Mouse (Mus musculus) midbrain, embryonic 11.5 days (tissue): Measurements from ENCODE around the gene Slc4a2. TPM values are rescaled to one million over a fixed set of nuclear protein-coding genes. Genes with fewer than 3 reads are reported as not detected.
A peak's percentile ranks its signal among the peaks of the same experiment; 100 is the strongest.

Experiments
- ATAC-seq: fragments of 200-750 bp; cut with Nextera tagmentation; 2 replicates; pipeline ENCODE4 v1.8.0; 2017; ENCODE audit warnings: moderate TSS enrichment, moderate library complexity; ENCODE audit not compliant: low FRiP score
- DNase-seq: peaks from one replicate; pipeline ENCODE4 v3.0.0; 2015; ENCODE audit warnings: low spot score; ENCODE audit errors: missing footprints
- H3K27ac ChIP-seq: fragments of 300-500 bp; sonication (generic); 2 replicates; pipeline ENCODE4 v1.5.1; 2014; ENCODE audit warnings: low read depth, low read length
- H3K27me3 ChIP-seq: fragments of 300-500 bp; sonication (generic); 2 replicates; pipeline ENCODE4 v1.6.1; 2014; ENCODE audit warnings: mild to moderate bottlenecking, low read length, moderate library complexity, mixed read lengths; ENCODE audit not compliant: control insufficient read depth, insufficient read depth
- H3K36me3 ChIP-seq: fragments of 300-500 bp; sonication (generic); 2 replicates; pipeline ENCODE4 v1.6.1; 2014; ENCODE audit warnings: mild to moderate bottlenecking, low read length, moderate library complexity, mixed read lengths; ENCODE audit not compliant: control insufficient read depth, insufficient read depth
- H3K4me1 ChIP-seq: fragments of 300-500 bp; sonication (generic); 2 replicates; pipeline ENCODE4 v1.6.1; 2014; ENCODE audit warnings: low read length; ENCODE audit not compliant: control insufficient read depth, insufficient read depth
- H3K4me2 ChIP-seq: fragments of 300-500 bp; sonication (generic); 2 replicates; pipeline ENCODE4 v1.6.1; 2014; ENCODE audit warnings: mild to moderate bottlenecking, moderate library complexity
- H3K4me3 ChIP-seq: fragments of 300-500 bp; sonication (generic); 2 replicates; pipeline ENCODE4 v1.5.1; 2014; ENCODE audit warnings: low read depth, low read length
- H3K9ac ChIP-seq: fragments of 300-500 bp; sonication (generic); 2 replicates; pipeline ENCODE4 v1.6.1; 2014; ENCODE audit warnings: low read length
- H3K9me3 ChIP-seq: fragments of 300-500 bp; sonication (generic); 2 replicates; pipeline ENCODE4 v1.6.1; 2016; ENCODE audit warnings: low read length; ENCODE audit not compliant: control insufficient read depth
- WGBS: fragments of 180-500 bp; shearing (Covaris S2); extraction: QIAGEN DNeasy Blood & Tissue Kit; methylation state at CpG from one replicate; pipeline ENCODE4 v1.1.7; 2014; 5-methylcytosine and 5-hydroxymethylcytosine counted together
- polyA plus RNA-seq: library from polyadenylated mRNA; unstranded; fragments of >200 nt; fragmentation: Nextera tagmentation; extraction: Ambion mirVana; gene quantifications from 2 replicates; pipeline ENCODE4 v1.2.1, GENCODE M21; 2014

Gene Slc4a2
- polyA plus RNA-seq, 1 experiment from 2014 or later, result 21.5 TPM

DNA sequence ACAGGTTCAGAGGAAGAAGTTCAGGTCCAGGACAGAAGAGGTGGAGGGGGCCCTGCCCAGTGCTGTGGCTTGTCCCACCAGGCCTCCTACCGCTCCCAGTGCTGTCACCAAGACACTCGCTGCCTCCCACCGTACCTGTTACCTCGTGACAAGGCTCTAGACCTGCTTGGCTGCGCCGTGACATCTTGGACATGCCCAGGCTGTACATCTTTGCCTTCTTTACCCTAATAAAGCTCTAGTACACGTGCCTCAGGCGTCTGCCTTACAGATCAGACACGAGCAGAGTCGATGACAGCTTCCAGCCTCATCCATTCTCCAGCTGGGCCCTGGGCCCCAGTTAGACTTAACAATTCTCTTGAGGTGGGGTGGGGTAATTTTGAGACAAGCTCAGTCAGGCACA is 6.0 kb upstream of the Slc4a2 start:
- Histone ChIP-seq H3K9me3 (no peaks in the 10 kb centered on the region), H3K4me2 (no peak overlapping the region), H3K27ac (no peak overlapping the region), H3K4me3 (no peak overlapping the region), H3K9ac (no peak overlapping the region), H3K27me3 (no peaks in the 10 kb centered on the region), H3K4me1 (peaks cover 1% of the 10 kb centered on the region), H3K36me3 (peaks cover 7% of the 10 kb centered on the region)
- ATAC-seq, result no peak
- WGBS, result 88% methylated on average over 10 of the region's 10 CpGs
- no peak for DNase-seq

DNA sequence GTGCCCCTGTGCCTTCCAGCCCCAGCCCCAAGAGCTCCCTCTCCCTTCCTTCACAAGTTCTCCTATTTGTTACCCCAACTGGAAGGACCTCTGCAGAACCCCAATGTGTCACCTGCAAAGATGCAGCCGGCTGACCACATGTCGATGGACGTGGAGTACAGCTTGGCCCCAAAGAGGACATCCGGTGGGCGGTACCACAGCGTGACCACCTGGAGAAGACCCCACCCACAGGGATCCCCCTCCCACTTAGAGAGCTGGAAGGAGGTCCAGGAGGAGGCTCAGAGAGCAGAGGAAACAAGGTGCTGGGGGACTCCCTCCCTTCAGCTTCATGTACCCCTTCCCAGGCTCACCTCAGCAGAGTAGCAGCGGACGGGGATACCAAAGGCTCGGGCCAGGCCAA is 3.3 kb upstream of the Slc4a2 start:
- H3K4me3 ChIP-seq, result no peak overlapping the region

DNA sequence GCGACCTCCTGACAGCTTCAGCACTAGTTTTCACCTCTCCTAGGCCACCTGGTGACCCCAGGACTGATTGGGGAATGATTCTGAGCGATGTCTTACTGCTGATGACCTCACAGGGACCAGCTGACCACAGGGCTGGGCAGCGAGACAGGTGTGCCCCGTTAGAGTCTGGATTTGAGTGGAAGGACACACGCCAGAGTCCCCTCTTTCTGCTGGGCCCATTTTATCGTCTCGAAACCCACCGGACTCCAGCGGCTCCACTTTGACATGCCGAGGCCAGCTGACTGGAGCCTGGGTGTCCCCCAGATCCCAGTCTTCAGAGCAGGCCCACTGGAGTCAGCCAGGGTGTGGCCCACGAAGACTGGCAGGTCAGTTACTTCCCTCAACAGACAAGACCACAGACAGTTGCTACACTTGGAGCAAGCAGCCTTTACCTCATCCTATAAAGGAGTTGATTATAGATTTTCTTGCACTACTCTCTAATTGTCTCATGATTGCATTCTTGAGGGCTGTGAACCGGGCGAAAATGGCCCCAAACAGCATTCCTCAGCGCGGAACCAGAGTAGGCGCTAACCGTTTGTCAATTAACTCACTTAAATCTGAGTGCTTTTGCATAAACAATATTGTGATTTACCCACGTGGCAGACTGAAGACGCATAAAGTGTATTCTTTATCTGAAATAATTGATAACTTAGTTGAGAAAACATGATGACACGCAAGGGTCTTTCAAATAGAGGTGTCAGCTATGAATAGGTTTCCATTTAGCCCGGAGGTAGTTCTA is 556 bp downstream of the Slc4a2 start:
- Histone ChIP-seq H3K4me1 (peaks cover 49% of the 10 kb centered on the region), H3K4me3 (peak overlapping the region; percentile 59), H3K9ac (peak overlapping the region; percentile 76), H3K27me3 (no peaks in the 10 kb centered on the region), H3K9me3 (no peaks in the 10 kb centered on the region), H3K36me3 (peaks cover 2% of the 10 kb centered on the region; the same call in 1 of the 2 replicates), H3K4me2 (peak overlapping the region; percentile 79), H3K27ac (peak overlapping the region; percentile 72)
- DNase-seq (no peak), ATAC-seq (no peak)
- WGBS, result 17% methylated on average over 21 of the region's 21 CpGs

More for the DNA sequence above, 3.3 kb upstream of the Slc4a2 start:
- Histone ChIP-seq H3K9me3 (no peaks in the 10 kb centered on the region), H3K27ac (no peak overlapping the region), H3K36me3 (peaks cover 7% of the 10 kb centered on the region), H3K9ac (no peak overlapping the region), H3K27me3 (no peaks in the 10 kb centered on the region), H3K4me1 (peaks cover 16% of the 10 kb centered on the region), H3K4me2 (no peak overlapping the region)
- WGBS, result 89% methylated on average over 9 of the region's 9 CpGs
- DNase-seq (no peak), ATAC-seq (no peak)

DNA sequence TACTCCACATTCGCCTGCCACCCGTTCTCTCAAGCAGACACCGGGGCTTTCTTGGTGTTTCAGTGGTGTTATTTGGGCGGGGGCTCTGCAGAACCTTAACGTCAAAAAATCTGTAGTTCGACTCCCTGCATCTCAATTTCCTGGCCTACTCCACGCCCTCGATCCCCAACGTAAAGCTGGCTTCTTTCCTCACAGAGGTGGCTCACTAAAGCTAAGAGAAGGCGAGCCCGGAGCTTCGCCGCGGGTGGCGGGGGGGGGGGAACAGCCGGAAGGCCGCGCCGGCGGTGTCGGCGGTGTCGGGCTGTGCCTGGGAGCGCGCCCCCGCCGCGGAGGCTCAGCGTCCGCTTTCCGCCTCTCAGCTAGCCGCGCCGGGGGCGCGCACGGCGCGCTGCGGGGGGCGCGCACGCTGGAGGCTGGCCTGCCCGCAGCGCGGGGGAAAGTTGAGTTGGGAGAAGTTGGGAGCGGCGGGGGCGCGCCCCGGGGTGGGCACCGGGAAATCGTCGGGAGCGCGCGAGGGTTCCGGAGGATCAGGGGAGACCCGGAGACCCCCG is 1.3 kb downstream of the Slc4a2 start:
- peak overlapping the region; percentile 59 for H3K4me3 ChIP-seq
- peak overlapping the region; percentile 79 for H3K4me2 ChIP-seq
- ATAC-seq (peak; percentile 22; the same call in 1 of the 2 replicates), DNase-seq (peak; percentile 100)
- peaks cover 49% of the 10 kb centered on the region for H3K4me1 ChIP-seq
- WGBS, result under 1% methylated on average over 51 of the region's 60 CpGs
- H3K36me3 ChIP-seq, result no peaks in the 10 kb centered on the region; the same call in 1 of the 2 replicates
- no peaks in the 10 kb centered on the region for H3K27me3 ChIP-seq
- H3K27ac ChIP-seq, result peak overlapping the region; percentile 41; the same call in 1 of the 2 replicates
- no peaks in the 10 kb centered on the region for H3K9me3 ChIP-seq
- H3K9ac ChIP-seq, result peak overlapping the region; percentile 70

DNA sequence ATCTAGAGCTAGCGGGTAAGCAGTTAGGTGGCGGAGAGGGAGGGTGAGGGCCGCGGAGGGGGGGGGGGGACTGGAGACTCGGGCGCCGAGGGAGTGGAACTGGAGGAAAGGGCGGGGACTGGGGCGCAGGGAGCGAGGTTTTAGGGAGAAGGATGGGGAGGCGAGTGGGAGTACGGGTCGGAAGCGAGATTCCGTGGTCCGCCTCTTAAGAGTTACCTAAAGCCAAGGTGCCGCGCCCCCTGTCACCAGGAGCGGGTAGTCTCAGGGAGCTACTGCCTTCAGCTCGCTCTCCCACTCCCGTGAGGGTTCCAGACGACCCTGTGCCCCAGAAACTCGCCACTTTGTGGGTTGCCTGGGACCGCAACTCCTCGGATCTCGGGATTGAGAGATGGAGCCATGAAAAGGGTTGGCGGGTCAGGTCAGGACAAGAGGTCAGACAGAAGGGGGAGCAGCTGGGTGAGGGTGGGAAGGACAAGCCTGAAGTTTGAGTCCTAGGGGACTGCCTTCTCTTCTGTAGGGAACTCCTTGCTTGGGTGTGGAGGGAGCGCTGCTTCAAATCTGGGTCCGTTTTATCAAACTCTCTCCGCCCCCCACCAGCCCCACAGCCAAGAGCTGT is 1.9 kb downstream of the Slc4a2 start:
- H3K4me3 ChIP-seq, result peak overlapping the region; percentile 59
- no peaks in the 10 kb centered on the region; the same call in 1 of the 2 replicates for H3K36me3 ChIP-seq
- H3K4me1 ChIP-seq, result peaks cover 49% of the 10 kb centered on the region
- H3K27ac ChIP-seq, result peak overlapping the region; percentile 41; the same call in 1 of the 2 replicates
- ATAC-seq (peak; percentile 8; the same call in 1 of the 2 replicates), DNase-seq (peak; percentile 97)
- H3K4me2 ChIP-seq, result peak overlapping the region; percentile 79
- H3K9me3 ChIP-seq, result no peaks in the 10 kb centered on the region
- WGBS, result under 1% methylated on average over 26 of the region's 30 CpGs
- peak overlapping the region; percentile 70 for H3K9ac ChIP-seq
- H3K27me3 ChIP-seq, result no peaks in the 10 kb centered on the region

GRCm38 (mm10) chr5:24426037-24426432 is 2.4 kb downstream of the Slc4a2 start:
- H3K4me1 ChIP-seq, result peaks cover 49% of the 10 kb centered on the region
- 0% methylated on average over 10 of the region's 10 CpGs for WGBS
- ATAC-seq, result peak; percentile 10; the same call in 1 of the 2 replicates

DNA sequence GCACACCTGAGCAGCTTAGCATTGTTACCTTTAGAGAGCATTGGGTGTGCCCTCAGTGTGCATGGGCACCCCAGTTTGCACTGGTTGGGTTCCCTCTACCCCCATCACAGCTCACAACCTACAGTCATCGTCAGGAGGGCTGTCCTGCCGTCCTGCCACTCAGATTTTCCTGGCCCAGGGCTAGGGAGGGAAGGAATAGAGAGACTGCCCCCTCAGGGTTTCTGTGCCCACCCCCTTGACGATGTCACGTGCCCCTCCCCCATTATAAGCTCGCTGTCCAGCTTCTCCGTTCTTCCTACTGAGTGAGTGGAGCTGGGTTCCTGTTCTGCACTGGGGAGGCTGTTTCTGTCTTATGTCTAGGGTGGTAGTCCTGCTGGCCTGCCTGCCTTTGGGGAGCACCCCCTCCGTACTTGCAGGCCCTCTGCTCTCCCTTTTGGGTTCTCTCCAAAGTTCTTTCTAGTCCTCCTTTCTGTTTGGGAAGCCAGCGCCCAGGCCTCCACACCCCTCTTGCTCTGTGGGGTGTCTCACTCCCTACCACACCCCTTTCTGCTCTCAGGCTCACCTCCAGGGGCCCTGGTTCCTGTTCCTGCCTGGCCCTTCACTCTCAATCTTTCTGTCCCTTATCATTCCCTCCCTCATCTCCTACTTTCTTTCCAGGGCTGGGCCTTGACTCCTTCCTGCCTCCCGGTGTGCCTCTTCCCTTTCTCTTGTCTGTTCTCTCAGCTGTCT is 3.1 kb downstream of the Slc4a2 start:
- WGBS, result 7% methylated on average over 9 of the region's 9 CpGs
- ATAC-seq, result no peak
- Histone ChIP-seq H3K9me3 (no peaks in the 10 kb centered on the region), H3K4me2 (peak overlapping the region; percentile 79), H3K36me3 (peaks cover 3% of the 10 kb centered on the region; the same call in 1 of the 2 replicates), H3K9ac (0 out of 2 replicates have a peak overlapping the region, but pooled peaks have one; percentile 2), H3K27ac (no peak overlapping the region), H3K4me3 (peak overlapping the region; percentile 59), H3K27me3 (no peaks in the 10 kb centered on the region), H3K4me1 (peaks cover 49% of the 10 kb centered on the region)
- DNase-seq, result no peak

More at GRCm38 (mm10) chr5:24426037-24426432, 2.4 kb downstream of the Slc4a2 start:
- DNase-seq, result peak; percentile 90
- Histone ChIP-seq H3K9ac (peak overlapping the region; percentile 70), H3K27ac (peak overlapping the region; percentile 41; the same call in 1 of the 2 replicates), H3K4me2 (peak overlapping the region; percentile 79), H3K9me3 (no peaks in the 10 kb centered on the region), H3K36me3 (no peaks in the 10 kb centered on the region; the same call in 1 of the 2 replicates), H3K27me3 (no peaks in the 10 kb centered on the region), H3K4me3 (peak overlapping the region; percentile 59)

GRCm38 (mm10) chr5:24427285-24427633 is 3.6 kb downstream of the Slc4a2 start:
- H3K27me3 ChIP-seq, result no peaks in the 10 kb centered on the region
- peak overlapping the region; percentile 23; the same call in 1 of the 2 replicates for H3K4me2 ChIP-seq
- H3K9me3 ChIP-seq, result no peaks in the 10 kb centered on the region
- 15% methylated on average over 12 of the region's 12 CpGs for WGBS
- ATAC-seq (no peak), DNase-seq (no peak)
- no peak overlapping the region for H3K27ac ChIP-seq
- peaks cover 49% of the 10 kb centered on the region for H3K4me1 ChIP-seq
- H3K4me3 ChIP-seq, result no peak overlapping the region
- H3K36me3 ChIP-seq, result peaks cover 7% of the 10 kb centered on the region
- 0 out of 2 replicates have a peak overlapping the region, but pooled peaks have one; percentile 2 for H3K9ac ChIP-seq
